Mouse (Mus musculus) CH12.LX (cell line): ENCODE measurements around the gene Mapk8ip3. TPM values are rescaled to one million over a fixed set of nuclear protein-coding genes. Genes with fewer than 3 reads are reported as not detected.

Source experiments
- DNase-seq: peaks from one replicate; pipeline ENCODE4 v3.0.0-alpha.2; 2013; ENCODE audit errors: extremely low read depth
- H3K27ac ChIP-seq: 2 replicates; pipeline ENCODE4 v1.5.1; 2012; ENCODE audit warnings: low read depth, mild to moderate bottlenecking, control low read depth, moderate library complexity; ENCODE audit not compliant: insufficient read depth
- H3K27me3 ChIP-seq: replicated peaks from 2 replicates; pipeline ENCODE3; 2012; ENCODE audit warnings: inconsistent platforms
- H3K36me3 ChIP-seq, 2 experiments: replicated peaks in 1 of 2; 2 replicates each; pipeline versions ENCODE3 to v1.6.1; 2012; ENCODE audit warnings: inconsistent platforms in 1 of 2, low read length in 1 of 2, mild to moderate bottlenecking in 1 of 2, mixed read lengths in 1 of 2, moderate library complexity in 1 of 2; ENCODE audit not compliant: control insufficient read depth in 1 of 2, insufficient read depth in 1 of 2
- H3K4me1 ChIP-seq, 2 experiments: 2 replicates each; pipeline ENCODE4 v1.6.1; 2012; ENCODE audit warnings: inconsistent platforms in 1 of 2, moderate library complexity in 1 of 2; ENCODE audit not compliant: insufficient read depth in 2 of 2, control insufficient read depth in 1 of 2
- H3K4me2 ChIP-seq: 2 replicates; pipeline ENCODE4 v1.6.1; 2012; ENCODE audit warnings: low read depth, mild to moderate bottlenecking, control low read depth; ENCODE audit not compliant: poor library complexity, insufficient read depth, severe bottlenecking
- H3K4me3 ChIP-seq, 3 experiments: fragments of 150-350 bp in 1 of 3; sonication (generic) in 1 of 3; replicated peaks in 1 of 3; 2 replicates each; pipeline versions ENCODE3 to v1.5.1; 2011 to 2012; ENCODE audit warnings: low read depth in 2 of 3, low read length in 2 of 3, mild to moderate bottlenecking in 2 of 3, moderate library complexity in 2 of 3, control low read depth in 1 of 3, improper control_type of control experiment in 1 of 3, inconsistent platforms in 1 of 3, mixed read lengths in 1 of 3; ENCODE audit not compliant: poor library complexity in 1 of 3
- H3K79me2 ChIP-seq: replicated peaks from 2 replicates; pipeline ENCODE4 v1.6.1; 2012; ENCODE audit warnings: mild to moderate bottlenecking, moderate library complexity; ENCODE audit not compliant: control insufficient read depth, poor library complexity, insufficient read depth, severe bottlenecking; ENCODE audit errors: extremely low read depth
- H3K9ac ChIP-seq: 2 replicates; pipeline ENCODE4 v1.6.1; 2012; ENCODE audit warnings: low read depth, mild to moderate bottlenecking, control low read depth, moderate library complexity; ENCODE audit not compliant: insufficient read depth
- H3K9me3 ChIP-seq: replicated peaks from 2 replicates; pipeline ENCODE3; 2012; ENCODE audit warnings: low read length, inconsistent platforms, mixed read lengths
- BHLHE40 ChIP-seq: IDR thresholded peaks from 2 replicates; pipeline ENCODE4 v1.6.1; 2011; ENCODE audit warnings: mild to moderate bottlenecking, low read depth, low read length, improper control_type of control experiment
- CHD1 ChIP-seq: IDR thresholded peaks from 2 replicates; pipeline ENCODE4 v1.6.1; 2012; ENCODE audit warnings: low read depth, low read length, improper control_type of control experiment, inconsistent platforms
- E2F4 ChIP-seq: IDR thresholded peaks from 2 replicates; pipeline ENCODE4 v1.6.1; 2011; ENCODE audit warnings: low read depth, low read length, improper control_type of control experiment; ENCODE audit not compliant: insufficient replicate concordance
- ELF1 ChIP-seq: IDR thresholded peaks from 2 replicates; pipeline ENCODE4 v1.6.1; 2014; ENCODE audit warnings: low read depth, mild to moderate bottlenecking, inconsistent platforms, low read length, improper control_type of control experiment
- EP300 ChIP-seq: IDR thresholded peaks from 2 replicates; pipeline ENCODE4 v1.6.1; 2011; ENCODE audit warnings: low read length, improper control_type of control experiment
- GABPA ChIP-seq: IDR thresholded peaks from 2 replicates; pipeline ENCODE4 v1.6.1; 2012; ENCODE audit warnings: low read depth, low read length, improper control_type of control experiment, inconsistent platforms; ENCODE audit not compliant: insufficient replicate concordance
- HCFC1 ChIP-seq: IDR thresholded peaks from 2 replicates; pipeline ENCODE4 v1.6.1; 2012; ENCODE audit warnings: low read depth, mild to moderate bottlenecking, inconsistent platforms, low read length, improper control_type of control experiment
- IRF4 ChIP-seq: IDR thresholded peaks from 2 replicates; pipeline ENCODE4 v1.6.1; 2014; ENCODE audit warnings: low read depth, mild to moderate bottlenecking, inconsistent platforms, low read length, improper control_type of control experiment
- JUN ChIP-seq: IDR thresholded peaks from 2 replicates; pipeline ENCODE4 v1.6.1; 2011; ENCODE audit warnings: low read depth, mild to moderate bottlenecking, low read length, improper control_type of control experiment, moderate library complexity; ENCODE audit not compliant: insufficient read depth
- MAFK ChIP-seq: IDR thresholded peaks from 2 replicates; pipeline ENCODE4 v1.6.1; 2011; ENCODE audit warnings: low read length, improper control_type of control experiment; ENCODE audit not compliant: insufficient replicate concordance
- MAX ChIP-seq: IDR thresholded peaks from 2 replicates; pipeline ENCODE4 v1.6.1; 2011; ENCODE audit warnings: low read length, improper control_type of control experiment
- MXI1 ChIP-seq: IDR thresholded peaks from 2 replicates; pipeline ENCODE4 v1.6.1; 2011; ENCODE audit warnings: mild to moderate bottlenecking, low read depth, low read length, improper control_type of control experiment
- NELFE ChIP-seq: IDR thresholded peaks from 2 replicates; pipeline ENCODE4 v1.6.1; 2011; ENCODE audit warnings: low read depth, low read length, improper control_type of control experiment
- PAX5 ChIP-seq: IDR thresholded peaks from 2 replicates; pipeline ENCODE4 v1.6.1; 2012; ENCODE audit warnings: low read length, inconsistent platforms, mixed read lengths
- RCOR1 ChIP-seq: conservative IDR thresholded peaks from 2 replicates; pipeline ENCODE4 v1.6.1; 2012; ENCODE audit warnings: low read depth, mild to moderate bottlenecking, inconsistent platforms, low read length, improper control_type of control experiment
- SIN3A ChIP-seq: IDR thresholded peaks from 2 replicates; pipeline ENCODE4 v1.6.1; 2012; ENCODE audit warnings: low read length, improper control_type of control experiment, inconsistent platforms
- SMC3 ChIP-seq: IDR thresholded peaks from 2 replicates; pipeline ENCODE4 v1.6.1; 2011; ENCODE audit warnings: low read depth, low read length, improper control_type of control experiment
- TBP ChIP-seq: conservative IDR thresholded peaks from 2 replicates; pipeline ENCODE4 v1.6.1; 2011; ENCODE audit warnings: low read depth, low read length, improper control_type of control experiment
- TCF12 ChIP-seq: IDR thresholded peaks from 2 replicates; pipeline ENCODE4 v1.6.1; 2014; ENCODE audit warnings: low read depth, mild to moderate bottlenecking, inconsistent platforms, low read length, improper control_type of control experiment
- USF1 ChIP-seq: IDR thresholded peaks from 2 replicates; pipeline ENCODE4 v1.6.1; 2014; ENCODE audit warnings: low read depth, mild to moderate bottlenecking, inconsistent platforms, low read length, improper control_type of control experiment
- USF2 ChIP-seq: conservative IDR thresholded peaks from 2 replicates; pipeline ENCODE4 v1.6.1; 2011; ENCODE audit warnings: low read depth, low read length, improper control_type of control experiment
- ZC3H11A ChIP-seq: IDR thresholded peaks from 2 replicates; pipeline ENCODE4 v1.6.1; 2012; ENCODE audit warnings: low read depth, mild to moderate bottlenecking, inconsistent platforms, low read length, improper control_type of control experiment
- ZKSCAN1 ChIP-seq: IDR thresholded peaks from 2 replicates; pipeline ENCODE4 v1.6.1; 2012; ENCODE audit warnings: low read depth, inconsistent platforms, low read length, improper control_type of control experiment, borderline replicate concordance
- ZNF384 ChIP-seq: IDR thresholded peaks from 2 replicates; pipeline ENCODE4 v1.6.1; 2012; ENCODE audit warnings: low read depth, low read length, improper control_type of control experiment, inconsistent platforms
- dilution Hi-C: fragments of 300-500 bp; cut with MboI; formaldehyde crosslinking; loops from 2 replicates; pipeline ENCODE4 v1.14.3; 2020; ENCODE audit warnings: low sequenced_read_pairs; ENCODE audit not compliant: extremely low pct_unique_long_range_greater_than_20kb, extremely low pct_ligation_motif_present
- in situ Hi-C: fragments of 300-500 bp; cut with MboI; formaldehyde crosslinking; loops from 3 replicates; pipeline ENCODE4 v1.14.3; 2019; ENCODE audit warnings: low sequenced_read_pairs, low pct_ligation_motif_present, low pct_unique_long_range_greater_than_20kb, mixed read lengths
- polyA plus RNA-seq: library from polyadenylated mRNA; unstranded; fragments of >175 nt; gene quantifications from 2 replicates; pipeline ENCODE4 v1.2.1, GENCODE M21; 2012; ENCODE audit warnings: low read depth; ENCODE audit not compliant: insufficient read length
- total RNA-seq, 2 experiments: library from RNA; depleted of rRNA; stranded (reverse); fragments of 300-350 nt in 1 of 2; fragments of >200 nt in 1 of 2; gene quantifications; 2 replicates each; pipeline ENCODE4 v1.2.3; 2012 to 2014

Gene Mapk8ip3
- total and polyA plus RNA-seq, 3 experiments = 14.5 to 44.0 (median 34.1) TPM

DNA sequence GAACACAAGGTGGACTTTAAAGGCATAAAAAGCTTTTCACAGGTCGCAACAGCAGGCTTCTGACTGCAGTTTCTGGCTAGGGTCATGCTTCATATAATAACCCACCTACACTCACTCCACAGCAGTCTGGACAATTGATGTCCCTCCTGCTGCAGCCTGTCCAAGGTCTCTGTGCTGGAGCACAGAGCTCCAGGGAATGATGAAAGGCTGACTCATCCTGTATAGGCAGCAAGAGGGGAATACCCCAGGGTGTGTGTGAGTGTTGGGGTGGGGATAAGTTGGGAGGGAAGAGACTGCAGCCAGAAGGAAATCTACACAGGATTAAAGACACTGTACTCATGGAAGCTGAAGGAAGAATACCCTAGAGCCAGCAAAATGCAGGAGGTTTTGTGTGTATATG is 7.3 kb downstream of the Mapk8ip3 start:
- no peaks in the 10 kb centered on the region for H3K27me3 ChIP-seq
- dilution Hi-C loops (no loop called here), in situ Hi-C loops (no loop called here)
- peaks cover 5 to 26% of the 10 kb centered on the region in 2 experiments; a peak in 3 of 4 replicates for H3K4me1 ChIP-seq
- H3K4me2 ChIP-seq = no peak overlapping the region
- no peak overlapping the region for H3K9ac ChIP-seq
- no peak overlapping the region for H3K4me3 ChIP-seq
- H3K36me3 ChIP-seq = peaks cover 37 to 78% of the 10 kb centered on the region in 2 experiments
- H3K27ac ChIP-seq = no peak overlapping the region
- TF ChIP-seq BHLHE40 (no peak), CHD1 (no peak), TBP (no peak), USF2 (no peak), HCFC1 (no peak), ZNF384 (no peak), PAX5 (no peak), JUN (no peak), ZC3H11A (no peak), MXI1 (no peak), USF1 (no peak), GABPA (no peak), ZKSCAN1 (no peak), MAFK (no peak), SMC3 (no peak), TCF12 (no peak), E2F4 (no peak)
- H3K9me3 ChIP-seq = no peaks in the 10 kb centered on the region
- DNase-seq = no peak
- H3K79me2 ChIP-seq = peaks cover 59% of the 10 kb centered on the region

DNA sequence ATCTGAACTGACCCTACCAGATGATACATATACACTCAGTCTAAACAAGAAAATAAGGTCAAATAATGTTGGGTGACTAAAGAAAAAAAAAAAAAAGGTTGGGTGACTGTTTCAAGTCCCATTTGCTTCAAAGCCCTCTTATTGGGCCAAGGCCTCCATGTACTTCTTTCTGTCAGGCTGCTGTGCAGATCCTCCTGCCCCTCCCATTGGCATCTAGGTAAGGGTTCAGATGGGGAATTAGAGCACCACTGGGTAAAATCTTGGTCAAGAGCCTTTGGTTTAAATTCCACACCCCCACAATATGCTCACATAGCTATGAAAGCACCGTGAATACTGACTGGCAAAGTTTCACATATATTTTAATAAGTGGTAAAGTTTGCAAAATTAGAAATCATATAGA is 13.5 kb downstream of the Mapk8ip3 start:
- dilution Hi-C loops = no loop called here

More for the DNA sequence above, 13.5 kb downstream of the Mapk8ip3 start:
- Histone ChIP-seq H3K79me2 (peaks cover 4% of the 10 kb centered on the region), H3K27ac (no peak overlapping the region), H3K4me1 (no peaks in the 10 kb centered on the region), H3K36me3 (peaks cover 80 to 94% of the 10 kb centered on the region in 2 experiments), H3K4me3 (no peak overlapping the region), H3K4me2 (no peak overlapping the region), H3K9ac (no peak overlapping the region), H3K9me3 (no peaks in the 10 kb centered on the region), H3K27me3 (no peaks in the 10 kb centered on the region)
- DNase-seq = no peak
- in situ Hi-C loops = no loop called here
- TF ChIP-seq USF2 = no peak
- TF ChIP-seq CHD1 = no peak
- no peak for TF ChIP-seq RCOR1
- no peak for TF ChIP-seq HCFC1
- TF ChIP-seq IRF4 = no peak
- TF ChIP-seq MAX = no peak
- no peak for TF ChIP-seq ELF1
- no peak for TF ChIP-seq SIN3A
- TF ChIP-seq EP300 = no peak
- no peak for TF ChIP-seq BHLHE40
- no peak for TF ChIP-seq GABPA
- no peak for TF ChIP-seq NELFE
- no peak for TF ChIP-seq TCF12
- TF ChIP-seq JUN = no peak
